9 mouse cellular contexts compared by ENCODE assay signal in the genomic region with DNA sequence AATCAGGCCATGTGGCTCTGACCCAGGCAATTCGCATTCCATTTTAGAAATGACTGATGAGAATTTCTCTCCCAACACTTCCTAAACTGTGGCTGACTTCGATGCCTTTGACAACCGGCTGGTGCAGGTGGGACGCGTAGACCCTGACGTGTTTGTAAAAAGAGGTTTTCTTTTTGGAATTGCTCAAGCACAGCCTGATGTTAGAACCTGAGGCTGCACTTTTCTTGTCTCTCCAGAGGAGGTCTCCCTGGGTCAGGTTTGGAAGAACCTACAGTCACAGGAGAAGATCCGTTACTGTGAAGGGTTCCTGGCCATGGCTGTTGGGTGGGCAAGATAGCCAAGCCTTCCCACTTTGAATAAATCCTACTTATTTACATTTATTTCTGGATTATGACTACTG. TPM values are rescaled to one million over a fixed set of nuclear protein-coding genes. Genes with fewer than 3 reads are reported as not detected.
A peak's percentile ranks its signal among the peaks of the same experiment; 100 is the strongest.
DNase-seq lines count a peak whose midpoint lies in the region; ATAC-seq and TF ChIP-seq lines count a peak whose summit lies in the region.
"Had no signal": no experiment of that assay in that cellular context is flagged by ENCODE, and none has a peak within 500 bp of the region (broad histone marks: within the 10 kb centered on the region; RNA-seq: fewer than 3 reads in every experiment).

No protein-coding gene starts in this region.

- H3K9ac ChIP-seq in intestine, embryonic 15.5 days = no peak overlapping the region
- H3K9ac ChIP-seq in intestine, embryonic 16.5 days (ENCODE audit: low read depth, low read length) = no peak overlapping the region

- H3K9me3 ChIP-seq in intestine, embryonic 15.5 days = no peaks in the 10 kb centered on the region
- no peaks in the 10 kb centered on the region for H3K9me3 ChIP-seq in intestine, embryonic 16.5 days (ENCODE audit: control insufficient read depth, low read length)

- H3K4me2 ChIP-seq in intestine, embryonic 15.5 days (replicated peaks) = no peak overlapping the region
- H3K4me2 ChIP-seq in intestine, embryonic 16.5 days (ENCODE audit: low read depth, low read length) = no peak overlapping the region

- no peak overlapping the region for H3K4me3 ChIP-seq in intestine, embryonic 15.5 days (replicated peaks)
- H3K4me3 ChIP-seq in intestine, embryonic 16.5 days (ENCODE audit: low read length) = no peak overlapping the region
- no peak overlapping the region for H3K4me3 ChIP-seq in thymus, adult 2 months (ENCODE audit: control insufficient read depth, insufficient read depth, low read length)

- no peaks in the 10 kb centered on the region for H3K27me3 ChIP-seq in intestine, embryonic 15.5 days (replicated peaks)
- no peaks in the 10 kb centered on the region for H3K27me3 ChIP-seq in intestine, embryonic 16.5 days (replicated peaks; ENCODE audit: control insufficient read depth, insufficient read depth, low read length)
- H3K27me3 ChIP-seq in thymus, adult 2 months (ENCODE audit: control insufficient read depth, insufficient read depth, low read length) = no peaks in the 10 kb centered on the region

- 55% methylated on average over 7 of the region's 7 CpGs for WGBS in intestine, embryonic 15.5 days
- 52% methylated on average over 7 of the region's 7 CpGs for WGBS in intestine, embryonic 16.5 days
- WGBS in thymus, adult 2 months = 79% methylated on average over 7 of the region's 7 CpGs

- no peak overlapping the region for H3K27ac ChIP-seq in intestine, embryonic 15.5 days
- no peak overlapping the region for H3K27ac ChIP-seq in intestine, embryonic 16.5 days (ENCODE audit: low read length)
- H3K27ac ChIP-seq in thymus, adult 2 months (ENCODE audit: control insufficient read depth, insufficient read depth, low read length) = no peak overlapping the region

- DNase-seq in thymus, adult 2 months = peak; percentile 19
- no peak for DNase-seq in thymus, adult 18-20 months
- DNase-seq in induced T-regulatory cell, adult 2 months (ENCODE audit: low read depth) = peak; percentile 12
- DNase-seq in urinary bladder, postnatal 25 days (ENCODE audit: low spot score) = no peak
- DNase-seq in spleen, adult 12 weeks (ENCODE audit: low spot score) = no peak

- TF ChIP-seq CTCF in thymus, adult 2 months (IDR thresholded peaks at IDR 0.05; ENCODE audit: borderline replicate concordance, control insufficient read depth, extremely low read depth, insufficient read depth, low read length, poor library complexity) = no peak

- TF ChIP-seq POLR2A in thymus, adult 2 months (IDR thresholded peaks at IDR 0.05; ENCODE audit: control insufficient read depth, extremely low read depth, insufficient read depth, low read length, poor library complexity) = no peak

- ATAC-seq in intestine, embryonic 15.5 days = 0 out of 2 replicates have a peak, but pooled peaks have one; percentile 39
- ATAC-seq in intestine, embryonic 16.5 days = no peak
- ATAC-seq in erythroblast, adult 5-6 weeks (replicated peaks; ENCODE audit: low FRiP score, poor library complexity, severe bottlenecking) = no peak

- no peaks in the 10 kb centered on the region for H3K36me3 ChIP-seq in intestine, embryonic 15.5 days
- H3K36me3 ChIP-seq in intestine, embryonic 16.5 days (ENCODE audit: control insufficient read depth, insufficient read depth, low read length) = no peaks in the 10 kb centered on the region
- H3K36me3 ChIP-seq in thymus, adult 2 months (ENCODE audit: control insufficient read depth, insufficient read depth, low read length) = no peaks in the 10 kb centered on the region

- no peaks in the 10 kb centered on the region for H3K4me1 ChIP-seq in intestine, embryonic 15.5 days (replicated peaks)
- H3K4me1 ChIP-seq in intestine, embryonic 16.5 days (ENCODE audit: control insufficient read depth, insufficient read depth, low read length) = no peaks in the 10 kb centered on the region
- no peaks in the 10 kb centered on the region for H3K4me1 ChIP-seq in thymus, adult 2 months (replicated peaks; ENCODE audit: control insufficient read depth, insufficient read depth, low read length)

RNA-seq across cellular contexts. Expression of gene Map3k7cl, which starts 31.5 kb away (rescaled TPM):
- 0.53 and 0.62 TPM in 2 replicates for polyA plus RNA-seq in intestine, embryonic 15.5 days (2015; fragmentation: Nextera tagmentation; extraction: Ambion mirVana)
- 0.21 and 0.44 TPM in 2 replicates for polyA plus RNA-seq in intestine, embryonic 16.5 days (2015; fragmentation: Nextera tagmentation; extraction: Ambion mirVana)
- 3.9 and 4.1 TPM in 2 replicates for polyA plus RNA-seq in thymus, adult 2 months (2012; rRNA removed)
- not detected in 2 replicates for total RNA-seq in erythroblast, adult 5-6 weeks (2015; ENCODE audit: low replicate concordance)
- not detected in 2 replicates for total RNA-seq in erythroblast, adult 5-6 weeks (2017; ENCODE audit: low replicate concordance)
- polyA plus RNA-seq: neural tube, embryonic 14.5 days had no signal

Comparison
In these comparisons a context has a peak if more than half of its experiments do, and no peak if none do; other contexts are left out.
1. DNase-seq: peak in thymus, adult 2 months (single experiment) and induced T-regulatory cell, adult 2 months (single experiment); none in thymus, adult 18-20 months (0 of 2), urinary bladder, postnatal 25 days (single experiment) and spleen, adult 12 weeks (single experiment).